8 mouse cellular contexts compared by ENCODE assay signal in the genomic region with DNA sequence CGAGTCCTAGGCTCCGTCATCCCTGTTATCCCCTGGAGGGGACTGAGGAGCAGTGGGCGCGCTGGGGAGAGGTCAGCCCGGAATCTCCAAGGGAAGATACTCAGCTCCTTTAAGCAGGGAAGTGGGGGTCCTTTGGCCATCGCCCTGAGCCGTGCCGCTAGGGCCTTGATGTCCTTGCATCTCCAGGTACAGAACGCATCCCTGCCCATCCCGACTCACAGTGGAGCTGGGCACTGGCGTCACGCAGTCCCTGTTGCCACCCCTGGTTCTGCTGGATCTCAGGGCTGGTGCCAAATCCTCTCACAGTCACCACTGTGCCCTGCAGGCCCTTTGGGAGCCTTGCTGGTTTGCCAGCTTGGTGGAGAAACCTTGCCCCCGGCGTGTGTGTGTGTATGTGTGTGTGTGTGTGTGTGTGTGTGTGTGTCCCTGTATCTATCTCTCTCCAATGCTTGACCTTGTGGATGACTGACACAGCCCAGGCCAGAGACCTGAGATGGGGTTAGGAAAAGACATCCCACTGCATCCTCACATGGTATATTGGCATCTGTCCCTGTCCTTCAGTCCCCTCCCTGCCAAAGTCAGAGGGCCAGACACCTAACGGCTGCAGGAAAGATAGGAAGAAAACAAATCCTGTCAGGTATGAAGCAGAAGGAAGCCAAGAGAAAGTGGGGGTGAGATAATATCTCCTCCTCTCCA. TPM values are rescaled to one million over a fixed set of nuclear protein-coding genes. Genes with fewer than 3 reads are reported as not detected.
DNase-seq lines count a peak whose midpoint lies in the region; ATAC-seq lines count a peak whose summit lies in the region.

No protein-coding gene starts in this region.

- peak overlapping the region; percentile 68 for H3K4me3 ChIP-seq in hindbrain, embryonic 14.5 days (replicated peaks; ENCODE audit: low read length)
- peak overlapping the region; percentile 62 for H3K4me3 ChIP-seq in midbrain, embryonic 14.5 days (replicated peaks; ENCODE audit: low read depth, low read length)

- peaks cover 46% of the 10 kb centered on the region for H3K4me1 ChIP-seq in hindbrain, embryonic 14.5 days (replicated peaks; ENCODE audit: control insufficient read depth, insufficient read depth, low read length)
- H3K4me1 ChIP-seq in midbrain, embryonic 14.5 days (ENCODE audit: control insufficient read depth, insufficient read depth, low read length): peaks cover 30% of the 10 kb centered on the region

- H3K27me3 ChIP-seq in hindbrain, embryonic 14.5 days (ENCODE audit: control insufficient read depth, insufficient read depth, low read length): no peaks in the 10 kb centered on the region
- no peaks in the 10 kb centered on the region; the same call in 1 of the 2 replicates for H3K27me3 ChIP-seq in midbrain, embryonic 14.5 days (ENCODE audit: control insufficient read depth, insufficient read depth, low read length)

- no peaks in the 10 kb centered on the region for H3K36me3 ChIP-seq in hindbrain, embryonic 14.5 days (replicated peaks; ENCODE audit: control insufficient read depth, insufficient read depth)
- H3K36me3 ChIP-seq in midbrain, embryonic 14.5 days (ENCODE audit: control insufficient read depth, insufficient read depth, low read length): no peaks in the 10 kb centered on the region

- H3K27ac ChIP-seq in hindbrain, embryonic 14.5 days: peak overlapping the region; percentile 55
- peak overlapping the region; percentile 26; the same call in 1 of the 2 replicates for H3K27ac ChIP-seq in midbrain, embryonic 14.5 days (replicated peaks; ENCODE audit: low read depth, low read length)

- H3K9me3 ChIP-seq in hindbrain, embryonic 14.5 days (ENCODE audit: control insufficient read depth, low read length): no peaks in the 10 kb centered on the region
- no peaks in the 10 kb centered on the region for H3K9me3 ChIP-seq in midbrain, embryonic 14.5 days (ENCODE audit: control insufficient read depth, low read length)

- 0 out of 2 replicates have a peak, but pooled peaks have one; percentile 16 for ATAC-seq in cerebellum, adult (ENCODE audit: insufficient number of reproducible peaks, low FRiP score, low TSS enrichment)
- ATAC-seq in hindbrain, embryonic 14.5 days (ENCODE audit: low FRiP score): peak; percentile 41
- ATAC-seq in midbrain, embryonic 14.5 days (ENCODE audit: low FRiP score, low TSS enrichment): peak; percentile 32; the same call in 1 of the 2 replicates

- 8% methylated on average over 15 of the region's 15 CpGs for WGBS in hindbrain, embryonic 14.5 days
- 12% methylated on average over 15 of the region's 15 CpGs for WGBS in midbrain, embryonic 14.5 days

- DNase-seq in cerebellum, postnatal 4 days (ENCODE audit: low spot score in 2 of 2): no peak
- peak; percentile 45 for DNase-seq in right cerebral cortex, postnatal 14 days
- DNase-seq in right cerebral cortex, adult 18-20 months: no peak
- DNase-seq in hindbrain, embryonic 14.5 days (ENCODE audit: low spot score): no peak
- DNase-seq in midbrain, embryonic 14.5 days: peak; percentile 51
- no peak for DNase-seq in spleen, postnatal 10 days (ENCODE audit: low spot score in 2 of 2)
- DNase-seq in yolk sac, embryonic 10.5 days (ENCODE audit: low spot score): no peak

- peak overlapping the region; percentile 92 for H3K9ac ChIP-seq in hindbrain, embryonic 14.5 days
- H3K9ac ChIP-seq in midbrain, embryonic 14.5 days (replicated peaks; ENCODE audit: low read length): peak overlapping the region; percentile 79

- peak overlapping the region; percentile 85 for H3K4me2 ChIP-seq in hindbrain, embryonic 14.5 days (replicated peaks)
- peak overlapping the region; percentile 81 for H3K4me2 ChIP-seq in midbrain, embryonic 14.5 days (ENCODE audit: low read length)

RNA-seq across cellular contexts. Expression of a gene that starts 0.6 kb away (rescaled TPM):
- 80.7 and 83.9 TPM in 2 replicates for polyA plus RNA-seq in hindbrain, embryonic 14.5 days (2014; fragmentation: Nextera tagmentation; extraction: Ambion mirVana)
- 57.7 and 60.8 TPM in 2 replicates for polyA plus RNA-seq in midbrain, embryonic 14.5 days (2014; fragmentation: Nextera tagmentation; extraction: Ambion mirVana)

Comparison
In these comparisons a context has a peak if more than half of its experiments do, and no peak if none do; other contexts are left out.
1. DNase-seq: peak in right cerebral cortex, postnatal 14 days (single experiment) and midbrain, embryonic 14.5 days (single experiment); none in cerebellum, postnatal 4 days (0 of 2), right cerebral cortex, adult 18-20 months (single experiment), hindbrain, embryonic 14.5 days (single experiment), spleen, postnatal 10 days (0 of 2) and yolk sac, embryonic 10.5 days (single experiment).
2. Peak in every context shown above with its lines, with median percentiles within 50 percentile points of each other: ATAC-seq.